ENCODE assay signal across 20 mouse cellular contexts in genomic region chr17:11029348-11029747, GRCm38 (mm10).
DNase-seq lines count a peak whose midpoint lies in the region; ATAC-seq and TF ChIP-seq lines count a peak whose summit lies in the region.
"Had no signal": no experiment of that assay in that cellular context is flagged by ENCODE, and none has a peak within 500 bp of the region (broad histone marks: within the 10 kb centered on the region; RNA-seq: fewer than 3 reads in every experiment).

No protein-coding gene starts in this region.

- no peak overlapping the region for H3K4me3 ChIP-seq in kidney, postnatal 0 days (replicated peaks; ENCODE audit: low read depth, low read length)
- H3K4me3 ChIP-seq in CH12.LX (replicated peaks in 1 of 3; ENCODE audit: low read depth in 2 of 3, low read length in 2 of 3, poor library complexity in 1 of 3) (no peak overlapping the region), ES-Bruce4 (ENCODE audit: low read depth, low read length) (no peak overlapping the region)
- no peak overlapping the region for H3K4me3 ChIP-seq in embryonic fibroblast, embryonic 13.5 days (ENCODE audit: insufficient read depth, low read length)
- H3K4me3 ChIP-seq: embryonic facial prominence, embryonic 13.5 days; forebrain, embryonic 10.5 days; heart, embryonic 15.5 days; megakaryocyte, embryonic 14.5 days; neural tube, embryonic 15.5 days had no signal

- TF ChIP-seq EP300 in CH12.LX (IDR thresholded peaks at IDR 0.05; ENCODE audit: low read length): no peak
- no peak for TF ChIP-seq EP300 in ES-Bruce4 (IDR thresholded peaks at IDR 0.05; ENCODE audit: insufficient read depth, low read depth, low read length)

- no peak overlapping the region for H3K4me2 ChIP-seq in kidney, postnatal 0 days (ENCODE audit: low read length)
- no peak overlapping the region for H3K4me2 ChIP-seq in CH12.LX (ENCODE audit: insufficient read depth, low read depth, poor library complexity, severe bottlenecking)
- H3K4me2 ChIP-seq: embryonic facial prominence, embryonic 13.5 days; heart, embryonic 15.5 days; neural tube, embryonic 15.5 days had no signal

- H3K79me2 ChIP-seq in CH12.LX (replicated peaks; ENCODE audit: control insufficient read depth, extremely low read depth, insufficient read depth, poor library complexity, severe bottlenecking): no peaks in the 10 kb centered on the region

- no peaks in the 10 kb centered on the region for H3K27me3 ChIP-seq in kidney, postnatal 0 days (ENCODE audit: insufficient read depth, low read length)
- H3K27me3 ChIP-seq in CH12.LX (replicated peaks) (no peaks in the 10 kb centered on the region), ES-Bruce4 (ENCODE audit: control insufficient read depth, insufficient read depth, low read length, poor library complexity, severe bottlenecking) (no peaks in the 10 kb centered on the region)
- H3K27me3 ChIP-seq: embryonic facial prominence, embryonic 13.5 days; heart, embryonic 15.5 days; megakaryocyte, embryonic 14.5 days; neural tube, embryonic 15.5 days had no signal

- no peaks in the 10 kb centered on the region for H3K4me1 ChIP-seq in kidney, postnatal 0 days (replicated peaks; ENCODE audit: insufficient read depth, low read length)
- H3K4me1 ChIP-seq in CH12.LX (ENCODE audit: control insufficient read depth in 1 of 2, insufficient read depth in 2 of 2): no peaks in the 10 kb centered on the region
- H3K4me1 ChIP-seq in ES-Bruce4 (ENCODE audit: control insufficient read depth, insufficient read depth, low read length): no peaks in the 10 kb centered on the region
- H3K4me1 ChIP-seq in embryonic fibroblast, embryonic 13.5 days (ENCODE audit: control insufficient read depth, insufficient read depth, low read length): no peaks in the 10 kb centered on the region; the same call in 1 of the 2 replicates
- H3K4me1 ChIP-seq: forebrain, embryonic 10.5 days; heart, embryonic 15.5 days; megakaryocyte, embryonic 14.5 days had no signal

- no peak overlapping the region for H3K27ac ChIP-seq in kidney, postnatal 0 days
- H3K27ac ChIP-seq in CH12.LX (ENCODE audit: insufficient read depth, low read depth) (no peak overlapping the region), ES-Bruce4 (ENCODE audit: insufficient read depth, low read length) (no peak overlapping the region)
- no peak overlapping the region for H3K27ac ChIP-seq in embryonic fibroblast, embryonic 13.5 days (ENCODE audit: insufficient read depth, low read length)
- H3K27ac ChIP-seq: embryonic facial prominence, embryonic 13.5 days; forebrain, embryonic 10.5 days; heart, embryonic 15.5 days; neural tube, embryonic 15.5 days had no signal

- WGBS in kidney, postnatal 0 days: 96% methylated on average over 4 of the region's 4 CpGs

- no peak for ATAC-seq in kidney, postnatal 0 days (replicated peaks; ENCODE audit: low FRiP score, low read depth)
- ATAC-seq: intestine, embryonic 16.5 days had no signal

- H3K9ac ChIP-seq in kidney, postnatal 0 days (ENCODE audit: low read depth, low read length): no peak overlapping the region
- H3K9ac ChIP-seq in CH12.LX (ENCODE audit: insufficient read depth, low read depth) (no peak overlapping the region), ES-Bruce4 (ENCODE audit: low read depth, poor library complexity, severe bottlenecking) (no peak overlapping the region)
- H3K9ac ChIP-seq: embryonic facial prominence, embryonic 13.5 days; heart, embryonic 15.5 days; neural tube, embryonic 15.5 days had no signal

- no peaks in the 10 kb centered on the region for H3K9me3 ChIP-seq in kidney, postnatal 0 days (replicated peaks; ENCODE audit: low read length)
- H3K9me3 ChIP-seq in CH12.LX (replicated peaks; ENCODE audit: low read length): no peaks in the 10 kb centered on the region
- H3K9me3 ChIP-seq in ES-Bruce4 (replicated peaks; ENCODE audit: control insufficient read depth, insufficient read depth, low read length, poor library complexity, severe bottlenecking): no peaks in the 10 kb centered on the region
- H3K9me3 ChIP-seq: embryonic facial prominence, embryonic 13.5 days; forebrain, embryonic 10.5 days; heart, embryonic 15.5 days; neural tube, embryonic 15.5 days had no signal

- dilution Hi-C loops in CH12.LX (cut with MboI; ENCODE audit: extremely low pct_ligation_motif_present, extremely low pct_unique_long_range_greater_than_20kb, low sequenced_read_pairs): no loop called here

- TF ChIP-seq POLR2A in CH12.LX (IDR thresholded peaks at IDR 0.05; ENCODE audit: low read depth, low read length): no peak
- no peak for TF ChIP-seq POLR2A in ES-Bruce4 (IDR thresholded peaks at IDR 0.05; ENCODE audit: insufficient read depth, low read length)
- TF ChIP-seq POLR2A in embryonic fibroblast, embryonic 13.5 days (IDR thresholded peaks at IDR 0.05; ENCODE audit: low read depth, low read length): no peak

- DNase-seq in kidney, postnatal 0 days (ENCODE audit: low spot score): no peak
- DNase-seq in kidney, adult 11 months: no peak
- DNase-seq in CH12.LX (ENCODE audit: extremely low read depth): peak; percentile 16
- DNase-seq in adrenal gland, adult 2 months: no peak
- no peak for DNase-seq in layer of hippocampus, adult 8-10 months (ENCODE audit: low spot score in 2 of 2)
- DNase-seq: adrenal gland, postnatal 14 days; cerebellum, adult 9-11 months; kidney, postnatal 14 days; left cerebral cortex, postnatal 4 days; lung, adult 18-20 months; right cerebral cortex, postnatal 4 days; thymus, adult 18-20 months had no signal

- TF ChIP-seq CTCF in kidney, postnatal 0 days (IDR thresholded peaks at IDR 0.05; ENCODE audit: low read depth): peak; percentile 30; the same call in 1 of the 2 replicates
- TF ChIP-seq CTCF in CH12.LX (conservative IDR thresholded peaks at IDR 0.05 in 1 of 2, IDR thresholded peaks at IDR 0.05 in 1 of 2; ENCODE audit: low read depth in 2 of 2, low read length in 2 of 2): peak in 1 of 2 experiments; percentile 53; a peak in 2 of 4 replicates
- TF ChIP-seq CTCF in ES-Bruce4 (IDR thresholded peaks at IDR 0.05; ENCODE audit: low read depth, low read length): peak; percentile 66
- TF ChIP-seq CTCF in embryonic fibroblast, embryonic 13.5 days (IDR thresholded peaks at IDR 0.05; ENCODE audit: borderline replicate concordance, insufficient read depth, low read length): peak; percentile 23; the same call in 1 of the 2 replicates

- in situ Hi-C loops in CH12.LX (cut with MboI; ENCODE audit: low pct_ligation_motif_present, low pct_unique_long_range_greater_than_20kb, low sequenced_read_pairs): no loop called here

- H3K36me3 ChIP-seq in kidney, postnatal 0 days (ENCODE audit: insufficient read depth, low read length): no peaks in the 10 kb centered on the region
- H3K36me3 ChIP-seq in CH12.LX (replicated peaks in 1 of 2; ENCODE audit: control insufficient read depth in 1 of 2, insufficient read depth in 1 of 2, low read length in 1 of 2) (no peaks in the 10 kb centered on the region), ES-Bruce4 (ENCODE audit: control insufficient read depth, insufficient read depth, low read length, poor library complexity, severe bottlenecking) (no peaks in the 10 kb centered on the region)
- H3K36me3 ChIP-seq: embryonic facial prominence, embryonic 13.5 days; forebrain, embryonic 10.5 days; heart, embryonic 15.5 days; neural tube, embryonic 15.5 days had no signal

- peak; percentile 4 for TF ChIP-seq RAD21 in CH12.LX (IDR thresholded peaks at IDR 0.05; ENCODE audit: low read depth, low read length)

TF ChIP-seq in CH12.LX, 34 proteins besides CTCF, POLR2A, EP300 and RAD21:
- TF ChIP-seq CHD2 (IDR thresholded peaks at IDR 0.05; ENCODE audit: low read length): no peak
- TF ChIP-seq RCOR1 (conservative IDR thresholded peaks at IDR 0.05; ENCODE audit: low read depth, low read length): no peak
- TF ChIP-seq TCF12 (IDR thresholded peaks at IDR 0.05; ENCODE audit: low read depth, low read length): no peak
